Mouse (Mus musculus) intestine, postnatal 0 days (tissue): Measurements from ENCODE around the gene Nmt1. TPM values are rescaled to one million over a fixed set of nuclear protein-coding genes. Genes with fewer than 3 reads are reported as not detected.

Experiments used
- ATAC-seq: fragments of 200-750 bp; cut with Nextera tagmentation; 2 replicates; pipeline ENCODE4 v1.8.0; 2017; ENCODE audit warnings: mild to moderate bottlenecking, moderate TSS enrichment, moderate library complexity
- H3K27ac ChIP-seq: fragments of 300-500 bp; sonication (generic); 2 replicates; pipeline ENCODE4 v1.5.1; 2014; ENCODE audit warnings: mild to moderate bottlenecking, low read depth, low read length, moderate library complexity
- H3K27me3 ChIP-seq: fragments of 300-500 bp; sonication (generic); replicated peaks from 2 replicates; pipeline ENCODE4 v1.6.1; 2014; ENCODE audit warnings: low read length, mixed read lengths; ENCODE audit not compliant: control insufficient read depth, insufficient read depth
- H3K36me3 ChIP-seq: fragments of 300-500 bp; sonication (generic); 2 replicates; pipeline ENCODE4 v1.6.1; 2014; ENCODE audit warnings: mild to moderate bottlenecking, moderate library complexity; ENCODE audit not compliant: control insufficient read depth, insufficient read depth
- H3K4me1 ChIP-seq: fragments of 300-500 bp; sonication (generic); replicated peaks from 2 replicates; pipeline ENCODE4 v1.6.1; 2014; ENCODE audit warnings: antibody characterized with exemption, low read length, mixed read lengths; ENCODE audit not compliant: control insufficient read depth, insufficient read depth
- H3K4me2 ChIP-seq: fragments of 300-500 bp; sonication (generic); replicated peaks from 2 replicates; pipeline ENCODE4 v1.6.1; 2014; ENCODE audit warnings: low read depth, mild to moderate bottlenecking, moderate library complexity
- H3K4me3 ChIP-seq: fragments of 300-500 bp; sonication (generic); 2 replicates; pipeline ENCODE4 v1.5.1; 2014; ENCODE audit warnings: low read depth, low read length
- H3K9ac ChIP-seq: fragments of 300-500 bp; sonication (generic); 2 replicates; pipeline ENCODE4 v1.6.1; 2014; ENCODE audit warnings: mild to moderate bottlenecking, low read depth, low read length
- H3K9me3 ChIP-seq: fragments of 300-500 bp; sonication (generic); 2 replicates; pipeline ENCODE4 v1.6.1; 2016; ENCODE audit warnings: mixed run types; ENCODE audit not compliant: control insufficient read depth
- CTCF ChIP-seq: sonication (generic); IDR thresholded peaks from 2 replicates; pipeline ENCODE4 v1.5.1; 2016; ENCODE audit warnings: low read depth, mild to moderate bottlenecking, control low read depth, antibody characterized with exemption, moderate library complexity
- WGBS: fragments of 180-500 bp; shearing (Covaris S2); extraction: QIAGEN DNeasy Blood & Tissue Kit; methylation state at CpG from one replicate; pipeline ENCODE4 v1.1.7; 2014; 5-methylcytosine and 5-hydroxymethylcytosine counted together
- polyA plus RNA-seq: library from polyadenylated mRNA; unstranded; fragments of >200 nt; fragmentation: Nextera tagmentation; extraction: Ambion mirVana; gene quantifications from 2 replicates; pipeline ENCODE4 v1.2.1, GENCODE M21; 2015

Nmt1 gene
- polyA plus RNA-seq, 1 experiment from 2014 or later, result 58.4 TPM

- H3K27me3 ChIP-seq, result no peaks in the 10 kb centered on the region; the same call in 1 of the 2 replicates
- TF ChIP-seq CTCF, result no peak
- 35% methylated on average over 10 of the region's 10 CpGs for WGBS
- no peak overlapping the region for H3K4me3 ChIP-seq
- H3K9me3 ChIP-seq, result no peaks in the 10 kb centered on the region
- H3K4me2 ChIP-seq, result no peak overlapping the region
- H3K9ac ChIP-seq, result no peak overlapping the region
- no peak overlapping the region for H3K27ac ChIP-seq
- no peaks in the 10 kb centered on the region for H3K4me1 ChIP-seq
- no peak for ATAC-seq
- H3K36me3 ChIP-seq, result peaks cover 10% of the 10 kb centered on the region
Measured at GRCm38 (mm10) chr11:103074796-103075323, 46.9 kb downstream of the Nmt1 start.

GRCm38 (mm10) chr11:103076010-103076409 lies 48.0 kb downstream of the Nmt1 start:
- Histone ChIP-seq H3K4me1 (no peaks in the 10 kb centered on the region), H3K4me3 (no peak overlapping the region), H3K9me3 (no peaks in the 10 kb centered on the region), H3K27ac (no peak overlapping the region), H3K4me2 (no peak overlapping the region), H3K36me3 (peaks cover 1% of the 10 kb centered on the region; the same call in 1 of the 2 replicates), H3K9ac (no peak overlapping the region), H3K27me3 (peaks cover 3% of the 10 kb centered on the region; the same call in 1 of the 2 replicates)
- 86% methylated on average over 7 of the region's 7 CpGs for WGBS
- TF ChIP-seq CTCF, result no peak
- ATAC-seq, result no peak

GRCm38 (mm10) chr11:103076581-103076980 lies 48.6 kb downstream of the Nmt1 start:
- no peak for ATAC-seq
- H3K4me1 ChIP-seq, result no peaks in the 10 kb centered on the region
- H3K9ac ChIP-seq, result no peak overlapping the region
- no peaks in the 10 kb centered on the region for H3K36me3 ChIP-seq
- 80% methylated on average over 8 of the region's 8 CpGs for WGBS
- H3K9me3 ChIP-seq, result no peaks in the 10 kb centered on the region
- TF ChIP-seq CTCF, result no peak
- no peak overlapping the region for H3K4me3 ChIP-seq
- H3K4me2 ChIP-seq, result no peak overlapping the region
- peaks cover 3% of the 10 kb centered on the region; the same call in 1 of the 2 replicates for H3K27me3 ChIP-seq
- no peak overlapping the region for H3K27ac ChIP-seq

GRCm38 (mm10) chr11:103078131-103078530 lies 50.1 kb downstream of the Nmt1 start:
- peaks cover 3% of the 10 kb centered on the region; the same call in 1 of the 2 replicates for H3K27me3 ChIP-seq
- no peak for ATAC-seq
- no peaks in the 10 kb centered on the region for H3K9me3 ChIP-seq
- H3K9ac ChIP-seq, result no peak overlapping the region
- no peaks in the 10 kb centered on the region for H3K36me3 ChIP-seq
- TF ChIP-seq CTCF, result no peak
- no peaks in the 10 kb centered on the region for H3K4me1 ChIP-seq
- H3K4me2 ChIP-seq, result no peak overlapping the region
- H3K27ac ChIP-seq, result no peak overlapping the region
- no peak overlapping the region for H3K4me3 ChIP-seq
- WGBS, result 86% methylated on average over 11 of the region's 11 CpGs

GRCm38 (mm10) chr11:103080323-103081091 lies 52.5 kb downstream of the Nmt1 start:
- H3K27me3 ChIP-seq, result peaks cover 3% of the 10 kb centered on the region; the same call in 1 of the 2 replicates
- H3K4me3 ChIP-seq, result peak overlapping the region; percentile 29
- WGBS, result 6% methylated on average over 43 of the region's 43 CpGs
- no peak overlapping the region for H3K27ac ChIP-seq
- no peak for ATAC-seq
- no peaks in the 10 kb centered on the region for H3K4me1 ChIP-seq
- no peaks in the 10 kb centered on the region for H3K9me3 ChIP-seq
- peak overlapping the region; percentile 56 for H3K4me2 ChIP-seq
- H3K9ac ChIP-seq, result no peak overlapping the region
- H3K36me3 ChIP-seq, result no peaks in the 10 kb centered on the region
- TF ChIP-seq CTCF, result peak; percentile 58

- H3K4me2 ChIP-seq, result no peak overlapping the region
- H3K27ac ChIP-seq, result no peak overlapping the region
- no peaks in the 10 kb centered on the region for H3K4me1 ChIP-seq
- WGBS, result 73% methylated on average over 6 of the region's 6 CpGs
- H3K27me3 ChIP-seq, result peaks cover 3% of the 10 kb centered on the region; the same call in 1 of the 2 replicates
- no peaks in the 10 kb centered on the region for H3K9me3 ChIP-seq
- no peak overlapping the region for H3K4me3 ChIP-seq
- H3K9ac ChIP-seq, result no peak overlapping the region
- no peak for TF ChIP-seq CTCF
- no peak for ATAC-seq
- no peaks in the 10 kb centered on the region for H3K36me3 ChIP-seq
Measured at GRCm38 (mm10) chr11:103081631-103082030, 53.6 kb downstream of the Nmt1 start.
